Mouse (Mus musculus): Measurements from ENCODE around the gene 1700029F12Rik.

The 1700029F12Rik gene

GRCm38 (mm10) chr13:97059746-97060145, 25.6 kb upstream of the 1700029F12Rik start:
- Histone ChIP-seq H3K27me3 (ENCODE audit: insufficient read depth, low read length) (no peaks in the 10 kb centered on the region), H3K4me3 (replicated peaks; ENCODE audit: low read length) (no peak overlapping the region), H3K9me3 (ENCODE audit: low read length) (peaks cover 14% of the 10 kb centered on the region), H3K4me1 (replicated peaks; ENCODE audit: low read depth, low read length) (peaks cover 34% of the 10 kb centered on the region), H3K36me3 (ENCODE audit: insufficient read depth, low read length) (peaks cover 4% of the 10 kb centered on the region; the same call in 1 of the 2 replicates)
- TF ChIP-seq NANOG (IDR thresholded peaks at IDR 0.05; ENCODE audit: borderline replicate concordance, low read length): no peak
- no peak for TF ChIP-seq POU5F1 (IDR thresholded peaks at IDR 0.05; ENCODE audit: borderline replicate concordance, low read length)

GRCm38 (mm10) chr13:97057817-97058216, 23.7 kb upstream of the 1700029F12Rik start:
- Histone ChIP-seq H3K27me3 (ENCODE audit: insufficient read depth, low read length) (0 out of 2 replicates have a peak, but pooled peaks cover 4% of the 10 kb centered on the region), H3K36me3 (ENCODE audit: insufficient read depth, low read length) (peaks cover 4% of the 10 kb centered on the region; the same call in 1 of the 2 replicates), H3K9me3 (ENCODE audit: low read length) (peaks cover 14% of the 10 kb centered on the region), H3K4me1 (replicated peaks; ENCODE audit: low read depth, low read length) (peaks cover 18% of the 10 kb centered on the region), H3K4me3 (replicated peaks; ENCODE audit: low read length) (no peak overlapping the region)
- TF ChIP-seq CTCF (conservative IDR thresholded peaks at IDR 0.05; ENCODE audit: low read length): no peak
- no peak for TF ChIP-seq POU5F1 (IDR thresholded peaks at IDR 0.05; ENCODE audit: borderline replicate concordance, low read length)
- TF ChIP-seq NANOG (IDR thresholded peaks at IDR 0.05; ENCODE audit: borderline replicate concordance, low read length): no peak

- H3K27me3 ChIP-seq (ENCODE audit: insufficient read depth, low read length): 0 out of 2 replicates have a peak, but pooled peaks cover 4% of the 10 kb centered on the region
- no peaks in the 10 kb centered on the region for H3K9me3 ChIP-seq (ENCODE audit: low read length)
- no peaks in the 10 kb centered on the region for H3K36me3 ChIP-seq (ENCODE audit: insufficient read depth, low read length)
- peaks cover 15% of the 10 kb centered on the region for H3K4me1 ChIP-seq (replicated peaks; ENCODE audit: low read depth, low read length)
- TF ChIP-seq CTCF (conservative IDR thresholded peaks at IDR 0.05; ENCODE audit: low read length): no peak
- TF ChIP-seq POU5F1 (IDR thresholded peaks at IDR 0.05; ENCODE audit: borderline replicate concordance, low read length): no peak
- TF ChIP-seq NANOG (IDR thresholded peaks at IDR 0.05; ENCODE audit: borderline replicate concordance, low read length): no peak
- no peak overlapping the region for H3K4me3 ChIP-seq (replicated peaks; ENCODE audit: low read length)
Measured at GRCm38 (mm10) chr13:97053844-97054243, 19.7 kb upstream of the 1700029F12Rik start.

- Histone ChIP-seq H3K4me1 (replicated peaks; ENCODE audit: low read depth, low read length) (peaks cover 11% of the 10 kb centered on the region), H3K36me3 (ENCODE audit: insufficient read depth, low read length) (no peaks in the 10 kb centered on the region), H3K4me3 (replicated peaks; ENCODE audit: low read length) (no peak overlapping the region), H3K9me3 (ENCODE audit: low read length) (no peaks in the 10 kb centered on the region), H3K27me3 (ENCODE audit: insufficient read depth, low read length) (0 out of 2 replicates have a peak, but pooled peaks cover 4% of the 10 kb centered on the region)
- TF ChIP-seq POU5F1 (IDR thresholded peaks at IDR 0.05; ENCODE audit: borderline replicate concordance, low read length): no peak
- TF ChIP-seq CTCF (conservative IDR thresholded peaks at IDR 0.05; ENCODE audit: low read length): peak; percentile 76
- TF ChIP-seq NANOG (IDR thresholded peaks at IDR 0.05; ENCODE audit: borderline replicate concordance, low read length): no peak
Measured at GRCm38 (mm10) chr13:97052667-97053066, 18.5 kb upstream of the 1700029F12Rik start.

- Histone ChIP-seq H3K4me1 (replicated peaks; ENCODE audit: low read depth, low read length) (peaks cover 4% of the 10 kb centered on the region), H3K9me3 (ENCODE audit: low read length) (no peaks in the 10 kb centered on the region), H3K36me3 (ENCODE audit: insufficient read depth, low read length) (no peaks in the 10 kb centered on the region), H3K27me3 (ENCODE audit: insufficient read depth, low read length) (0 out of 2 replicates have a peak, but pooled peaks cover 4% of the 10 kb centered on the region), H3K4me3 (replicated peaks; ENCODE audit: low read length) (no peak overlapping the region)
- no peak for TF ChIP-seq NANOG (IDR thresholded peaks at IDR 0.05; ENCODE audit: borderline replicate concordance, low read length)
- no peak for TF ChIP-seq CTCF (conservative IDR thresholded peaks at IDR 0.05; ENCODE audit: low read length)
- no peak for TF ChIP-seq POU5F1 (IDR thresholded peaks at IDR 0.05; ENCODE audit: borderline replicate concordance, low read length)
Measured at GRCm38 (mm10) chr13:97051158-97051557, 17.0 kb upstream of the 1700029F12Rik start.

GRCm38 (mm10) chr13:97030075-97030474, 4.1 kb downstream of the 1700029F12Rik start:
- Histone ChIP-seq H3K4me1 (replicated peaks; ENCODE audit: low read depth, low read length) (no peaks in the 10 kb centered on the region), H3K27me3 (ENCODE audit: insufficient read depth, low read length) (peaks cover 21% of the 10 kb centered on the region), H3K36me3 (ENCODE audit: insufficient read depth, low read length) (no peaks in the 10 kb centered on the region), H3K4me3 (replicated peaks; ENCODE audit: low read length) (no peak overlapping the region), H3K9me3 (ENCODE audit: low read length) (no peaks in the 10 kb centered on the region)
- TF ChIP-seq NANOG (IDR thresholded peaks at IDR 0.05; ENCODE audit: borderline replicate concordance, low read length): no peak
- TF ChIP-seq CTCF (conservative IDR thresholded peaks at IDR 0.05; ENCODE audit: low read length): no peak
- TF ChIP-seq POU5F1 (IDR thresholded peaks at IDR 0.05; ENCODE audit: borderline replicate concordance, low read length): no peak

GRCm38 (mm10) chr13:97021906-97022305, 12.3 kb downstream of the 1700029F12Rik start:
- Histone ChIP-seq H3K36me3 (ENCODE audit: insufficient read depth, low read length) (no peaks in the 10 kb centered on the region), H3K9me3 (ENCODE audit: low read length) (peaks cover 14% of the 10 kb centered on the region), H3K4me1 (replicated peaks; ENCODE audit: low read depth, low read length) (peaks cover 14% of the 10 kb centered on the region), H3K4me3 (replicated peaks; ENCODE audit: low read length) (no peak overlapping the region), H3K27me3 (ENCODE audit: insufficient read depth, low read length) (peaks cover 20% of the 10 kb centered on the region; the same call in 1 of the 2 replicates)
- TF ChIP-seq CTCF (conservative IDR thresholded peaks at IDR 0.05; ENCODE audit: low read length) (no peak), NANOG (IDR thresholded peaks at IDR 0.05; ENCODE audit: borderline replicate concordance, low read length) (no peak), POU5F1 (IDR thresholded peaks at IDR 0.05; ENCODE audit: borderline replicate concordance, low read length) (no peak)

GRCm38 (mm10) chr13:97020122-97020521, 14.0 kb downstream of the 1700029F12Rik start:
- no peak overlapping the region for H3K4me3 ChIP-seq (replicated peaks; ENCODE audit: low read length)
- H3K4me1 ChIP-seq (replicated peaks; ENCODE audit: low read depth, low read length): peaks cover 14% of the 10 kb centered on the region
- TF ChIP-seq CTCF (conservative IDR thresholded peaks at IDR 0.05; ENCODE audit: low read length) (no peak), POU5F1 (IDR thresholded peaks at IDR 0.05; ENCODE audit: borderline replicate concordance, low read length) (no peak), NANOG (IDR thresholded peaks at IDR 0.05; ENCODE audit: borderline replicate concordance, low read length) (no peak)
- H3K9me3 ChIP-seq (ENCODE audit: low read length): peaks cover 25% of the 10 kb centered on the region
- H3K36me3 ChIP-seq (ENCODE audit: insufficient read depth, low read length): no peaks in the 10 kb centered on the region
- H3K27me3 ChIP-seq (ENCODE audit: insufficient read depth, low read length): peaks cover 7% of the 10 kb centered on the region; the same call in 1 of the 2 replicates

- Histone ChIP-seq H3K4me1 (replicated peaks; ENCODE audit: low read depth, low read length) (peaks cover 19% of the 10 kb centered on the region), H3K36me3 (ENCODE audit: insufficient read depth, low read length) (no peaks in the 10 kb centered on the region), H3K4me3 (replicated peaks; ENCODE audit: low read length) (no peak overlapping the region), H3K9me3 (ENCODE audit: low read length) (peaks cover 25% of the 10 kb centered on the region), H3K27me3 (ENCODE audit: insufficient read depth, low read length) (0 out of 2 replicates have a peak, but pooled peaks cover 2% of the 10 kb centered on the region)
- TF ChIP-seq POU5F1 (IDR thresholded peaks at IDR 0.05; ENCODE audit: borderline replicate concordance, low read length): no peak
Measured at GRCm38 (mm10) chr13:97017711-97018110, 16.5 kb downstream of the 1700029F12Rik start.

All from E14TG2a.4 (cell line).